Mouse (Mus musculus) ES-Bruce4 (cell line): ENCODE measurements around the gene Tsen2. TPM values are rescaled to one million over a fixed set of nuclear protein-coding genes. Genes with fewer than 3 reads are reported as not detected.

Experiments used
- H3K27ac ChIP-seq: 2 replicates; pipeline ENCODE4 v1.5.1; 2012; ENCODE audit warnings: low read length, inconsistent platforms; ENCODE audit not compliant: insufficient read depth
- H3K27me3 ChIP-seq: 2 replicates; pipeline ENCODE4 v1.6.1; 2012; ENCODE audit warnings: mild to moderate bottlenecking, low read length, inconsistent platforms; ENCODE audit not compliant: control insufficient read depth, poor library complexity, insufficient read depth, severe bottlenecking
- H3K36me3 ChIP-seq: 2 replicates; pipeline ENCODE4 v1.6.1; 2012; ENCODE audit warnings: inconsistent platforms, mild to moderate bottlenecking, low read length, moderate library complexity; ENCODE audit not compliant: control insufficient read depth, poor library complexity, insufficient read depth, severe bottlenecking
- H3K4me1 ChIP-seq: one replicate; pipeline ENCODE4 v1.8.1; 2011; ENCODE audit warnings: low read length; ENCODE audit not compliant: control insufficient read depth, insufficient read depth
- H3K4me3 ChIP-seq: 2 replicates; pipeline ENCODE4 v1.5.1; 2011; ENCODE audit warnings: low read depth, mild to moderate bottlenecking, low read length
- H3K9ac ChIP-seq: 2 replicates; pipeline ENCODE4 v1.6.1; 2012; ENCODE audit warnings: low read depth, mild to moderate bottlenecking, inconsistent platforms; ENCODE audit not compliant: poor library complexity, severe bottlenecking
- H3K9me3 ChIP-seq: replicated peaks from 2 replicates; pipeline ENCODE4 v1.6.1; 2012; ENCODE audit warnings: mild to moderate bottlenecking, low read length, inconsistent platforms; ENCODE audit not compliant: control insufficient read depth, poor library complexity, insufficient read depth, severe bottlenecking
- CTCF ChIP-seq: IDR thresholded peaks from one replicate; pipeline ENCODE4 v1.8.1; 2011; ENCODE audit warnings: low read depth, low read length
- EP300 ChIP-seq: IDR thresholded peaks from 2 replicates; pipeline ENCODE4 v1.6.1; 2011; ENCODE audit warnings: low read depth, low read length; ENCODE audit not compliant: insufficient read depth
- POLR2A ChIP-seq: IDR thresholded peaks from one replicate; pipeline ENCODE4 v1.8.1; 2011; ENCODE audit warnings: low read length; ENCODE audit not compliant: insufficient read depth
- polyA plus RNA-seq: library from polyadenylated mRNA; stranded (reverse); fragments of >200 nt; gene quantifications from 2 replicates; pipeline ENCODE4 v1.2.4, GENCODE M21; 2011; ENCODE audit warnings: low read depth; ENCODE audit not compliant: missing spikeins, insufficient read depth, insufficient read length

The Tsen2 gene
- polyA plus RNA-seq: 28.4 and 35.7 TPM in 2 replicates

DNA sequence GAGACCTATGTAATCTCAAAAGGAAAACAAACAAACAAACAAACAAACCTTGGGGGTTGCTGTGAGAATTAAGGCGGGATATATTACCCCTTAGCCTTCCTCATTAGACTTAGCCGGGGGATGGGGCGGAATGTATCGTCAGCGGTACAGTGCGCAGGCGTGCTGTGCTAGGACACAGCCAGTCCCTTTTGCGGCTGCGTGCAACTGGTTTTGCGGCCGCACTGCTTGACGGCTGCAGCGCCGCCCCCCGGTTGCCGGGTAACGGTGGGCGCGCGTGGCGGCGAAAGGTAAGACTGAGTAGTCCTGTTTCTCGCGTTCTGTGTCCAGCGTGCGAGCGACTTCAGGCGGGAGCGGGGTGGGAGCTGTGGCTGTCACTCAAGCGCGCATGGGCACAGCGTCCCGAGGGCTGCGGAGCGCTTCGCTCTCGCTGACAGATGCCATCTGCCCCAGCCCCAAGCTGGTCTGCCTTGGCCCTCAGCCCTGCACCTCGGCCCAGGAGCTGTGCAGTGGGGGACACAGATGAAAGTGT is at the start of gene Tsen2:
Gene Tsen2 (plus strand): TSS at position 223 of the 529 bp plus-strand sequence.
- Histone ChIP-seq H3K9me3 (no peaks in the 10 kb centered on the region), H3K9ac (peak within 1 kb of the TSS; percentile 63), H3K27ac (no peak within 1 kb of the TSS), H3K4me3 (peak within 1 kb of the TSS; percentile 85), H3K27me3 (no peaks in the 10 kb centered on the region), H3K36me3 (0 out of 2 replicates have a peak, but pooled peaks cover 3% of the 10 kb centered on the region), H3K4me1 (no peaks in the 10 kb centered on the region)
- TF ChIP-seq EP300: no peak

- H3K27me3 ChIP-seq: no peaks in the 10 kb centered on the region
- H3K4me3 ChIP-seq: no peak overlapping the region
- H3K36me3 ChIP-seq: no peaks in the 10 kb centered on the region
- no peak overlapping the region for H3K27ac ChIP-seq
- H3K9ac ChIP-seq: no peak overlapping the region
- H3K9me3 ChIP-seq: no peaks in the 10 kb centered on the region
- H3K4me1 ChIP-seq: no peaks in the 10 kb centered on the region
- TF ChIP-seq EP300: no peak
- TF ChIP-seq POLR2A: no peak
- TF ChIP-seq CTCF: no peak
Observed at GRCm38 (mm10) chr6:115499540-115499939, 44.9 kb upstream of the Tsen2 start.

GRCm38 (mm10) chr6:115500234-115500633 is 44.2 kb upstream of the Tsen2 start:
- Histone ChIP-seq H3K9me3 (no peaks in the 10 kb centered on the region), H3K36me3 (no peaks in the 10 kb centered on the region), H3K27ac (no peak overlapping the region), H3K4me3 (no peak overlapping the region), H3K27me3 (no peaks in the 10 kb centered on the region), H3K4me1 (no peaks in the 10 kb centered on the region), H3K9ac (no peak overlapping the region)
- TF ChIP-seq POLR2A (no peak), CTCF (no peak)

DNA sequence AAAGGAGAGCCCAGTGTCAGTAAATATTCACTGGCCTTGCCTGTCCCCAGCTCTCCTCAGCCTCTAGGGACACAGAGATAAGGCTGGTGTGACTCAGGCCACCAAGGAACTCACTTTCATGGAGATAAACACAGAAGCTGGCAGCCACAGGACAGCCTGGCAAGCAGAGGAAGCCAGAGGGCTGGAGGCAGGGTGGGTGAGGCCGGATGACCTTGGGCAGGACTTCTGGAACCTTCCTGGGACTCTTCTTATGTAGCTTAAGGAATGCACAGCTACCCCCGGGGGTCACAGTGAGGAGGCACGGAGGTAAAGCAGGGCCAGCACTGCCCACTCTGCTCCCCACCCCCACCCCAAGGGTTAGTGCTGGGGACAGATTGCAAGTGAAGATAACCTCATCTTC is 43.3 kb upstream of the Tsen2 start:
- H3K9ac ChIP-seq: no peak overlapping the region
- no peaks in the 10 kb centered on the region for H3K36me3 ChIP-seq
- no peaks in the 10 kb centered on the region for H3K4me1 ChIP-seq
- no peak overlapping the region for H3K4me3 ChIP-seq
- H3K27ac ChIP-seq: no peak overlapping the region
- no peak for TF ChIP-seq CTCF
- no peaks in the 10 kb centered on the region for H3K9me3 ChIP-seq
- no peaks in the 10 kb centered on the region for H3K27me3 ChIP-seq

DNA sequence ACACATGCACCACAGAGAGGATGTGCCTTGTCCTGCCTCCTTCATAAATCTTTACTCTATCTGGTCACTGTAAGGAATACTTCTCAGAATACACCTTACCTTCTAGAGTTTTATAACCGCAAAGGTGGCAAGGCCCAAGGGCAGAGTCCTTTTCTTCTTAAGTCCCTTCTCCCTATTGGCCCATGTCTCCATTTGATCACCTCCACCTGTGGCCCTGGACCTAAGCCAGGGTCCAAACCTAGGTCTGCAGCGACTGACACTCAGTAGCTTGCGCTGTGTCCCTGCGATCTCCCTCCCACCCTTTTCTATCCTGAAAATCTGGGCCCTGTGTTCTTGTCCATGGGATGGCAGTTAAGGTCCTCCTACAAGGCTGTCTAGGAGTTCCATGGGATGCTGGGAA is 41.4 kb upstream of the Tsen2 start:
- Histone ChIP-seq H3K36me3 (no peaks in the 10 kb centered on the region), H3K27me3 (no peaks in the 10 kb centered on the region), H3K9ac (no peak overlapping the region), H3K4me3 (no peak overlapping the region), H3K9me3 (no peaks in the 10 kb centered on the region), H3K4me1 (no peaks in the 10 kb centered on the region), H3K27ac (no peak overlapping the region)
- TF ChIP-seq EP300 (no peak), POLR2A (no peak), CTCF (no peak)

DNA sequence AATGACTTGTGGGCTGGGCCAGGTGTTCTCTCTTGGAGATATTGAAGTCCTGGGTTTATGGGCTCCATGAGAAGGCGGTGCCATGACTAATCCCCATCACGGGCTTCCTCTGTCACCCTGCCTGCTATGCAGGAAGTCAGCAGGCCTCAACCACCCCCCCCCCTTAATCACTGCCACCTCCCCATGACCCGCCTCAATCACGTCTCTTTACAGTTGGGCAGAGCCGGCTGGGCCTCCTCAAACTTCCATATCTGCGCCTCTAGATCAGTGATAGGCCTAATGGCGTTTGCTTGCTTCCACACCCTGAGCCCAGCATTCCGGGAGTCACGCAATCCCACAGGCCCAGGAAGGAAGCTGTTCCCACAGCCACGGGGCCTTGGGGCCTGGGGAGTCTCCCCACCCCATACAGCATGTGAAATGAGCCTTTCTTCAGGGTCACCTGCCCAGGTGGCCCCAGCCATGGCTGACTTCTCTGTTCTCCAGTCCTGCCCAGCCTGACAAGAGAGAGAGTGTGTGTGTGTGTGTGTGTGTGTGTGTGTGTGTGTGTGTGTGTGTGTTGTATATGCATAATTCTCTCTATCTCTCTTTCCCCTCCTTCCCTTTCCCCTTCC is 40.8 kb upstream of the Tsen2 start:
- Histone ChIP-seq H3K9ac (no peak overlapping the region), H3K4me3 (no peak overlapping the region), H3K4me1 (no peaks in the 10 kb centered on the region), H3K27me3 (no peaks in the 10 kb centered on the region), H3K27ac (no peak overlapping the region), H3K9me3 (no peaks in the 10 kb centered on the region), H3K36me3 (no peaks in the 10 kb centered on the region)
- no peak for TF ChIP-seq CTCF
- no peak for TF ChIP-seq POLR2A
- no peak for TF ChIP-seq EP300
